22 mouse cellular contexts compared by ENCODE assay signal in genomic region chr8:120420226-120420625, GRCm38 (mm10).
DNase-seq lines count a peak whose midpoint lies in the region; ATAC-seq and TF ChIP-seq lines count a peak whose summit lies in the region.
"Had no signal": no experiment of that assay in that cellular context is flagged by ENCODE, and none has a peak within 500 bp of the region (broad histone marks: within the 10 kb centered on the region; RNA-seq: fewer than 3 reads in every experiment).

No protein-coding gene starts in this region.

- ATAC-seq in hindbrain, embryonic 12.5 days (ENCODE audit: low FRiP score): no peak
- ATAC-seq in hindbrain, embryonic 13.5 days (ENCODE audit: low FRiP score): no peak

- H3K4me2 ChIP-seq in hindbrain, embryonic 12.5 days (replicated peaks): no peak overlapping the region
- H3K4me2 ChIP-seq in hindbrain, embryonic 13.5 days: no peak overlapping the region
- H3K4me2 ChIP-seq: lung, embryonic 15.5 days; midbrain, embryonic 12.5 days; neural tube, embryonic 12.5 days had no signal

- 0 out of 2 replicates have a peak overlapping the region, but pooled peaks have one; percentile 18 for H3K9ac ChIP-seq in hindbrain, embryonic 12.5 days
- H3K9ac ChIP-seq in hindbrain, embryonic 13.5 days: no peak overlapping the region
- H3K9ac ChIP-seq in MEL (ENCODE audit: control insufficient read depth, low read depth, low read length, poor library complexity, severe bottlenecking): no peak overlapping the region
- H3K9ac ChIP-seq: lung, embryonic 15.5 days; midbrain, embryonic 12.5 days; neural tube, embryonic 12.5 days had no signal

- 0 out of 2 replicates have a peak, but pooled peaks cover 7% of the 10 kb centered on the region for H3K27me3 ChIP-seq in heart, embryonic 10.5 days (ENCODE audit: insufficient read depth, poor library complexity, severe bottlenecking)
- 0 out of 2 replicates have a peak, but pooled peaks cover 3% of the 10 kb centered on the region for H3K27me3 ChIP-seq in hindbrain, embryonic 12.5 days
- 0 out of 2 replicates have a peak, but pooled peaks cover 2% of the 10 kb centered on the region for H3K27me3 ChIP-seq in hindbrain, embryonic 13.5 days
- no peaks in the 10 kb centered on the region for H3K27me3 ChIP-seq in MEL (ENCODE audit: control insufficient read depth in 1 of 2, insufficient read depth in 2 of 2, low read length in 2 of 2)
- peaks cover 24% of the 10 kb centered on the region for H3K27me3 ChIP-seq in limb, embryonic 10.5 days (ENCODE audit: low read depth, poor library complexity, severe bottlenecking)
- H3K27me3 ChIP-seq: lung, embryonic 15.5 days; neural tube, embryonic 12.5 days had no signal

- TF ChIP-seq EP300 in MEL (IDR thresholded peaks at IDR 0.05; ENCODE audit: low read depth in 1 of 2, low read length in 2 of 2): peak; percentile 63 to 77

- no peaks in the 10 kb centered on the region for H3K79me2 ChIP-seq in MEL (ENCODE audit: control insufficient read depth, insufficient read depth, low read length, poor library complexity)

- no peak for TF ChIP-seq CTCF in MEL (IDR thresholded peaks at IDR 0.05 in 2 of 3, conservative IDR thresholded peaks at IDR 0.05 in 1 of 3; ENCODE audit: control insufficient read depth in 1 of 3, insufficient read depth in 1 of 3, low read depth in 2 of 3, low read length in 3 of 3, poor library complexity in 1 of 3, severe bottlenecking in 1 of 3)

- TF ChIP-seq RAD21 in MEL (IDR thresholded peaks at IDR 0.05; ENCODE audit: low read depth, low read length): no peak

- peak overlapping the region; percentile 69; the same call in 1 of the 2 replicates for H3K27ac ChIP-seq in heart, embryonic 10.5 days
- peak overlapping the region; percentile 7; the same call in 1 of the 2 replicates for H3K27ac ChIP-seq in hindbrain, embryonic 12.5 days
- no peak overlapping the region for H3K27ac ChIP-seq in hindbrain, embryonic 13.5 days
- no peak overlapping the region for H3K27ac ChIP-seq in MEL (ENCODE audit: control insufficient read depth, low read depth, low read length)
- peak overlapping the region; percentile 27 for H3K27ac ChIP-seq in limb, embryonic 10.5 days
- H3K27ac ChIP-seq: kidney, postnatal 0 days; left cerebral cortex, adult 2 months; lung, embryonic 15.5 days had no signal

- 49% methylated on average over 5 of the region's 5 CpGs for WGBS in heart, embryonic 10.5 days
- WGBS in hindbrain, embryonic 12.5 days: 71% methylated on average over 5 of the region's 5 CpGs
- 79% methylated on average over 5 of the region's 5 CpGs for WGBS in hindbrain, embryonic 13.5 days
- 78% methylated on average over 5 of the region's 5 CpGs for WGBS in limb, embryonic 10.5 days

- H3K4me3 ChIP-seq in heart, embryonic 10.5 days: no peak overlapping the region
- no peak overlapping the region for H3K4me3 ChIP-seq in hindbrain, embryonic 12.5 days
- H3K4me3 ChIP-seq in hindbrain, embryonic 13.5 days: no peak overlapping the region
- H3K4me3 ChIP-seq in MEL (ENCODE audit: control insufficient read depth in 1 of 2, insufficient read depth in 1 of 2, low read depth in 2 of 2, low read length in 2 of 2): no peak overlapping the region
- H3K4me3 ChIP-seq in limb, embryonic 10.5 days: no peak overlapping the region
- H3K4me3 ChIP-seq: left cerebral cortex, adult 2 months; lung, embryonic 15.5 days; midbrain, embryonic 12.5 days; neural tube, embryonic 12.5 days had no signal

- no peaks in the 10 kb centered on the region for H3K36me3 ChIP-seq in heart, embryonic 10.5 days
- no peaks in the 10 kb centered on the region for H3K36me3 ChIP-seq in hindbrain, embryonic 12.5 days
- no peaks in the 10 kb centered on the region for H3K36me3 ChIP-seq in hindbrain, embryonic 13.5 days
- H3K36me3 ChIP-seq in MEL (ENCODE audit: control insufficient read depth in 1 of 2, insufficient read depth in 2 of 2, low read length in 2 of 2): peaks cover 0 to 2% of the 10 kb centered on the region in 2 experiments; a peak in 2 of 4 replicates
- H3K36me3 ChIP-seq in limb, embryonic 10.5 days: no peaks in the 10 kb centered on the region
- H3K36me3 ChIP-seq: lung, embryonic 15.5 days; midbrain, embryonic 12.5 days; neural tube, embryonic 12.5 days had no signal

- TF ChIP-seq POLR2A in MEL (IDR thresholded peaks at IDR 0.05; ENCODE audit: control insufficient read depth in 1 of 2, insufficient read depth in 1 of 2, low read depth in 1 of 2, low read length in 2 of 2, poor library complexity in 1 of 2): no peak

- DNase-seq in heart, embryonic 10.5 days (ENCODE audit: low spot score): no peak
- DNase-seq in heart, postnatal 4 days: no peak
- peak; percentile 50 for DNase-seq in MEL (ENCODE audit: low read depth, low spot score)
- no peak for DNase-seq in limb, embryonic 10.5 days (ENCODE audit: low spot score)
- no peak for DNase-seq in frontal cortex, postnatal 36 days (ENCODE audit: low spot score in 2 of 2)
- no peak for DNase-seq in adipocyte (ENCODE audit: low spot score)
- DNase-seq: adrenal gland, postnatal 36 days; cerebellum, adult 9-10 months; heart, postnatal 36 days; kidney, adult 2 months; layer of hippocampus, adult 9-11 months; left cerebral cortex, postnatal 4 days; lung, postnatal 36 days; right cerebral cortex, postnatal 25 days; thymus, postnatal 25 days had no signal

- H3K4me1 ChIP-seq in heart, embryonic 10.5 days: peaks cover 98% of the 10 kb centered on the region
- peaks cover 99% of the 10 kb centered on the region for H3K4me1 ChIP-seq in hindbrain, embryonic 12.5 days
- H3K4me1 ChIP-seq in hindbrain, embryonic 13.5 days (replicated peaks): peaks cover 96% of the 10 kb centered on the region
- H3K4me1 ChIP-seq in MEL (ENCODE audit: control insufficient read depth in 1 of 2, insufficient read depth in 2 of 2, low read length in 2 of 2): peaks cover 5 to 24% of the 10 kb centered on the region in 2 experiments
- peaks cover 100% of the 10 kb centered on the region for H3K4me1 ChIP-seq in limb, embryonic 10.5 days

- H3K9me3 ChIP-seq in heart, embryonic 10.5 days: no peaks in the 10 kb centered on the region
- H3K9me3 ChIP-seq in hindbrain, embryonic 12.5 days (replicated peaks): no peaks in the 10 kb centered on the region
- no peaks in the 10 kb centered on the region for H3K9me3 ChIP-seq in hindbrain, embryonic 13.5 days
- H3K9me3 ChIP-seq in MEL (replicated peaks; ENCODE audit: insufficient read depth, low read length): no peaks in the 10 kb centered on the region
- H3K9me3 ChIP-seq in limb, embryonic 10.5 days (replicated peaks): no peaks in the 10 kb centered on the region
- H3K9me3 ChIP-seq: lung, embryonic 15.5 days; midbrain, embryonic 12.5 days; neural tube, embryonic 12.5 days had no signal

TF ChIP-seq in MEL, 35 proteins besides CTCF, POLR2A, EP300 and RAD21:
- TF ChIP-seq ETS1 (IDR thresholded peaks at IDR 0.05; ENCODE audit: low read depth, low read length): peak; percentile 39; the same call in 1 of the 2 replicates
- TF ChIP-seq TAL1 (IDR thresholded peaks at IDR 0.05; ENCODE audit: low read length): peak; percentile 51
- TF ChIP-seq GATA1 (IDR thresholded peaks at IDR 0.05; ENCODE audit: low read depth, low read length): peak; percentile 80
- TF ChIP-seq SIN3A (IDR thresholded peaks at IDR 0.05; ENCODE audit: low read length): 0 out of 2 replicates have a peak, but pooled peaks have one; percentile 19
- no peak for TF ChIP-seq POLR2AphosphoS5 (IDR thresholded peaks at IDR 0.05; ENCODE audit: borderline replicate concordance, low read depth, low read length)
- TF ChIP-seq TCF12 (IDR thresholded peaks at IDR 0.05; ENCODE audit: low read depth, low read length): peak; percentile 44
- no peak for TF ChIP-seq ELF1 (IDR thresholded peaks at IDR 0.05; ENCODE audit: low read depth, low read length)
- no peak for TF ChIP-seq MAX (IDR thresholded peaks at IDR 0.05; ENCODE audit: low read length)
- no peak for TF ChIP-seq SMC3 (IDR thresholded peaks at IDR 0.05; ENCODE audit: low read depth, low read length)

Comparison
In these comparisons a context has a peak if more than half of its experiments do, and no peak if none do; other contexts are left out.
1. H3K27ac ChIP-seq: peak in heart, embryonic 10.5 days (single experiment), hindbrain, embryonic 12.5 days (single experiment) and limb, embryonic 10.5 days (single experiment); none in hindbrain, embryonic 13.5 days (single experiment) and MEL (single experiment).